Comparison of ENCODE assay signal across 24 mouse cellular contexts in the genomic region with DNA sequence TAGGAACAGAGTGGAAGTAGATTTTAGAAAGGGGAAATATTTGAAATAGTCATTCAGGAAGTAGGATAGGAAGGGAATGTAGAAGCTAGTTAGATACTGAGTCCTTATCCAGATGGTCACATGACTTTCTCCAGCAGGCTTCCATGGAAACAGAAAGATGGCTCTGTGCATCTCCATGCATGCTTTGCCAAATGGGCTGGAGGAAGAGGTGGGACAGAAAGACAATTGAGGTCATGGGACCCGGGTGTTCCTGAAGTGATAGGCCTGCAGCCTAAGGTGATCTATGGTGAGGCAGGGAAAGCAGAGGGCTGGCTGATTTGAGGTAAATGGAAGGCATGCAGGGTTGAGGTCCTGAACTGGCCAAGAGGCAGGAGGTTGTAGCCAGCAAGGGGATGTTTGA. TPM values are rescaled to one million over a fixed set of nuclear protein-coding genes. Genes with fewer than 3 reads are reported as not detected.
DNase-seq lines count a peak whose midpoint lies in the region; ATAC-seq lines count a peak whose summit lies in the region.
"Had no signal": no experiment of that assay in that cellular context is flagged by ENCODE, and none has a peak within 500 bp of the region (broad histone marks: within the 10 kb centered on the region; RNA-seq: fewer than 3 reads in every experiment).

No protein-coding gene starts in this region.

- peak; percentile 8 for DNase-seq in adrenal gland, adult 2 months
- DNase-seq in adrenal gland, postnatal 4 days (ENCODE audit: low spot score in 2 of 2): no peak
- peak; percentile 91 for DNase-seq in heart, adult 11 months
- no peak for DNase-seq in heart, postnatal 10 days
- DNase-seq in heart, postnatal 4 days: no peak
- DNase-seq in kidney, postnatal 14 days: peak; percentile 4
- no peak for DNase-seq in kidney, postnatal 4 days
- DNase-seq: adrenal gland, postnatal 25 days; B cell, adult 2 months; cerebellum, adult 11-12 months; cerebellum, adult 2 months; cerebellum, adult 9-10 months; cerebellum, postnatal 10 days; cerebellum, postnatal 25 days; forebrain, postnatal 0 days had no signal

- peak; percentile 32; the same call in 1 of the 2 replicates for ATAC-seq in heart, embryonic 16.5 days (replicated peaks; ENCODE audit: extremely low read depth, insufficient read depth, low FRiP score)
- ATAC-seq: activated CD4-positive, CD25-positive, alpha-beta regulatory T cell, adult 4 months; CD4-positive, CD25-positive, alpha-beta regulatory T cell, adult 4 months; forebrain, embryonic 13.5 days; forebrain, embryonic 15.5 days; forebrain, postnatal 0 days; Patski had no signal

- H3K36me3 ChIP-seq in heart, embryonic 16.5 days (ENCODE audit: control insufficient read depth, insufficient read depth): no peaks in the 10 kb centered on the region
- H3K36me3 ChIP-seq: embryonic facial prominence, embryonic 10.5 days; embryonic facial prominence, embryonic 12.5 days; forebrain, embryonic 15.5 days; G1E had no signal

- H3K27me3 ChIP-seq in heart, embryonic 16.5 days (ENCODE audit: control insufficient read depth, insufficient read depth, low read length): no peaks in the 10 kb centered on the region
- H3K27me3 ChIP-seq: embryonic facial prominence, embryonic 12.5 days; forebrain, embryonic 13.5 days; forebrain, embryonic 15.5 days had no signal

- H3K27ac ChIP-seq in heart, embryonic 16.5 days (ENCODE audit: low read length): no peak overlapping the region
- H3K27ac ChIP-seq: embryonic facial prominence, embryonic 10.5 days; embryonic facial prominence, embryonic 12.5 days; forebrain, embryonic 13.5 days; forebrain, embryonic 15.5 days had no signal

- no peaks in the 10 kb centered on the region for H3K4me1 ChIP-seq in heart, embryonic 16.5 days (ENCODE audit: control insufficient read depth, insufficient read depth, low read length)
- H3K4me1 ChIP-seq: embryonic facial prominence, embryonic 10.5 days; embryonic facial prominence, embryonic 12.5 days; forebrain, embryonic 13.5 days; forebrain, embryonic 15.5 days had no signal

- H3K4me3 ChIP-seq in heart, embryonic 16.5 days (ENCODE audit: low read length): no peak overlapping the region
- H3K4me3 ChIP-seq: embryonic facial prominence, embryonic 10.5 days; embryonic facial prominence, embryonic 12.5 days; forebrain, embryonic 13.5 days; forebrain, embryonic 15.5 days had no signal

- H3K4me2 ChIP-seq in heart, embryonic 16.5 days (ENCODE audit: low read depth, low read length): no peak overlapping the region
- H3K4me2 ChIP-seq: embryonic facial prominence, embryonic 12.5 days; forebrain, embryonic 13.5 days; forebrain, embryonic 15.5 days had no signal

- no peaks in the 10 kb centered on the region for H3K9me3 ChIP-seq in heart, embryonic 16.5 days (replicated peaks; ENCODE audit: control insufficient read depth, low read length)
- H3K9me3 ChIP-seq: embryonic facial prominence, embryonic 10.5 days; embryonic facial prominence, embryonic 12.5 days; forebrain, embryonic 13.5 days; forebrain, embryonic 15.5 days had no signal

- intact Hi-C loops in heart, postnatal 10 days (cut with DNase I): no loop called here

- 55% methylated on average over 1 of the region's 1 CpGs for WGBS in heart, embryonic 16.5 days

- H3K9ac ChIP-seq in heart, embryonic 16.5 days (ENCODE audit: low read length): no peak overlapping the region
- H3K9ac ChIP-seq: embryonic facial prominence, embryonic 12.5 days; forebrain, embryonic 13.5 days; forebrain, embryonic 15.5 days; forebrain, postnatal 0 days had no signal

RNA-seq across cellular contexts. Expression of a gene that starts 6.1 kb away (rescaled TPM):
- 1 to 10 TPM in 1 of 2 experiments, not detected in 1; 2.7 TPM for total RNA-seq in adrenal gland, adult 2 months (2021)
- 0.07 and 0.37 TPM in 2 replicates for polyA plus RNA-seq in adrenal gland, adult 2 months (2012; rRNA removed)
- total RNA-seq in adrenal gland, postnatal 4 days (2021): under 1 TPM in 1 of 2 experiments, not detected in 1; 0.08 TPM
- total RNA-seq in heart, postnatal 10 days (2021): not detected
- polyA plus RNA-seq in heart, embryonic 16.5 days (2015; fragmentation: Nextera tagmentation; extraction: Ambion mirVana): 1.5 and 3.0 TPM in 2 replicates
- total RNA-seq in heart, postnatal 4 days (2021): not detected
- polyA plus RNA-seq: activated CD4-positive, CD25-positive, alpha-beta regulatory T cell, adult 4 months; CD4-positive, CD25-positive, alpha-beta regulatory T cell, adult 4 months; forebrain, embryonic 13.5 days; forebrain, embryonic 15.5 days; G1E; Patski had no signal

RNA-seq across cellular contexts. Expression of a gene that starts 46.8 kb away (rescaled TPM):
- under 1 TPM; 0.06 to 0.07 TPM for total RNA-seq in adrenal gland, adult 2 months (2021)
- 0.03 TPM in 1 of 2 replicates, not detected in the other for polyA plus RNA-seq in adrenal gland, adult 2 months (2012; rRNA removed)
- 1 to 10 TPM in 1 of 2 experiments, under 1 TPM in 1; 0.37 to 2.9 TPM for total RNA-seq in adrenal gland, postnatal 4 days (2021)
- under 1 TPM; 0.55 to 0.60 TPM for total RNA-seq in heart, postnatal 10 days (2021)
- polyA plus RNA-seq in heart, embryonic 16.5 days (2015; fragmentation: Nextera tagmentation; extraction: Ambion mirVana): 0.49 and 1.7 TPM in 2 replicates
- total RNA-seq in heart, postnatal 4 days (2021): under 1 TPM; 0.52 to 0.81 TPM
- polyA plus RNA-seq: embryonic facial prominence, embryonic 12.5 days; G1E; Patski had no signal

Comparison
In these comparisons a context has a peak if more than half of its experiments do, and no peak if none do; other contexts are left out.
1. DNase-seq: peak in adrenal gland, adult 2 months (single experiment), heart, adult 11 months (single experiment) and kidney, postnatal 14 days (single experiment); none in adrenal gland, postnatal 4 days (0 of 2), heart, postnatal 10 days (0 of 2), heart, postnatal 4 days (single experiment) and kidney, postnatal 4 days (0 of 2).